Mouse (Mus musculus): ENCODE results near the gene Polg.

GRCm38 (mm10) chr7:79398426-79398825, 67.7 kb downstream of the Polg start:
- TF ChIP-seq CTCF (IDR thresholded peaks at IDR 0.05; ENCODE audit: extremely low read depth, insufficient read depth, insufficient read length, insufficient replicate concordance): no peak
- no peak for TF ChIP-seq POLR2A (IDR thresholded peaks at IDR 0.05; ENCODE audit: low read depth, low read length)

Data from spleen, adult 2 months (tissue).